Mouse (Mus musculus) gastrocnemius, postnatal 10 days (tissue): ENCODE data around the gene Trim75. TPM values are rescaled to one million over a fixed set of nuclear protein-coding genes. Genes with fewer than 3 reads are reported as not detected.

Source experiments
- DNase-seq: peaks from one replicate; pipeline ENCODE4 v3.0.0; 2021; ENCODE audit warnings: mixed read lengths
- total RNA-seq, 2 experiments: library from RNA; stranded (reverse); gene quantifications; 2 replicates each; pipeline ENCODE4 v1.2.3; 2021

Gene Trim75
- total RNA-seq, 2 experiments from 2014 or later, result not detected

GRCm38 (mm10) chr8:64944831-64945230, 42.8 kb downstream of the Trim75 start:
- no peak for DNase-seq

- no peak for DNase-seq
These were observed 44.7 kb downstream of the Trim75 start for GRCm38 (mm10) chr8:64942946-64943345.

GRCm38 (mm10) chr8:64941495-64941894, 46.1 kb downstream of the Trim75 start:
- DNase-seq, result peak; percentile 84

- no peak for DNase-seq
These were observed 46.6 kb downstream of the Trim75 start for GRCm38 (mm10) chr8:64941019-64941418.

GRCm38 (mm10) chr8:64934997-64935396, 52.6 kb downstream of the Trim75 start:
- no peak for DNase-seq

Other genes with a start within 250 kb of the Trim75 start
- 1 to 10 TPM; 7.1 to 7.3 TPM for gene Klhl2, start 137.8 kb downstream of the Trim75 start, total RNA-seq
- 10 to 100 TPM; 11.9 to 13.4 TPM for gene Tmem192, start 40.6 kb downstream of the Trim75 start, total RNA-seq
- gene Trim61, start 30.7 kb upstream of the Trim75 start, total RNA-seq, result not detected
- gene Trim60, start 30.8 kb upstream of the Trim75 start, total RNA-seq, result not detected
- not detected for gene Apela, start 49.5 kb upstream of the Trim75 start, total RNA-seq
- not detected for gene Gm10663, start 87.2 kb upstream of the Trim75 start, total RNA-seq
- not detected for gene BC030870, start 141.7 kb upstream of the Trim75 start, total RNA-seq